Mouse (Mus musculus) heart, postnatal 0 days (tissue): Measurements from ENCODE around the gene Scgb1a1.

Source experiments
- CTCF ChIP-seq: IDR thresholded peaks from 2 replicates; pipeline ENCODE4 v1.5.1; 2016; ENCODE audit warnings: antibody characterized with exemption, control low read depth, low read depth
- EP300 ChIP-seq: IDR thresholded peaks from 2 replicates; pipeline ENCODE4 v1.6.1; 2016; ENCODE audit warnings: antibody characterized with exemption, low read depth

DNA sequence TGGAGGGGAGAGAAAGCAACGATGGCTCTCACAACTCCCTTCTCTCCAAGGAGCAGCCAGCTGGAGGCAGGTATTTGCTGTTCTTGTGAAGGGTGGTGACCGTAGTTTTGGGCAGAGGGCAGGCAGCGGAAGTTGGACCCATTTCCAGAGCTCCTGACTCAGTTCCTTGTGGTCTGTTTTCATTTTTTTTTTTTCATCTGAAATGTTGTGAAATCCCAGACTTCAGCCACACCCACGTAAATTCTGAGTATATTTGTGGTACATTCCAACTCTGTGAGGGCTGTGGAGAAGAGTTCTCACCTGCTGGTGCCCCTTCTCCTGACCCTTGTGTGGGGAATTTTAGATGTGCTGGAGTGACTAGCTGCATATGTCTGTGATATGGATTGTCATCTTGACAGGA lies 27.7 kb downstream of the Scgb1a1 start:
- TF ChIP-seq CTCF, result no peak
- TF ChIP-seq EP300, result no peak
